Mouse (Mus musculus) intestine, postnatal 0 days (tissue): Measurements from ENCODE around the gene Haspin. TPM values are rescaled to one million over a fixed set of nuclear protein-coding genes. Genes with fewer than 3 reads are reported as not detected.

ENCODE experiments used
- ATAC-seq: fragments of 200-750 bp; cut with Nextera tagmentation; 2 replicates; pipeline ENCODE4 v1.8.0; 2017; ENCODE audit warnings: mild to moderate bottlenecking, moderate TSS enrichment, moderate library complexity
- H3K27ac ChIP-seq: fragments of 300-500 bp; sonication (generic); 2 replicates; pipeline ENCODE4 v1.5.1; 2014; ENCODE audit warnings: mild to moderate bottlenecking, low read depth, low read length, moderate library complexity
- H3K27me3 ChIP-seq: fragments of 300-500 bp; sonication (generic); replicated peaks from 2 replicates; pipeline ENCODE4 v1.6.1; 2014; ENCODE audit warnings: low read length, mixed read lengths; ENCODE audit not compliant: control insufficient read depth, insufficient read depth
- H3K36me3 ChIP-seq: fragments of 300-500 bp; sonication (generic); 2 replicates; pipeline ENCODE4 v1.6.1; 2014; ENCODE audit warnings: mild to moderate bottlenecking, moderate library complexity; ENCODE audit not compliant: control insufficient read depth, insufficient read depth
- H3K4me1 ChIP-seq: fragments of 300-500 bp; sonication (generic); replicated peaks from 2 replicates; pipeline ENCODE4 v1.6.1; 2014; ENCODE audit warnings: antibody characterized with exemption, low read length, mixed read lengths; ENCODE audit not compliant: control insufficient read depth, insufficient read depth
- H3K4me2 ChIP-seq: fragments of 300-500 bp; sonication (generic); replicated peaks from 2 replicates; pipeline ENCODE4 v1.6.1; 2014; ENCODE audit warnings: low read depth, mild to moderate bottlenecking, moderate library complexity
- H3K4me3 ChIP-seq: fragments of 300-500 bp; sonication (generic); 2 replicates; pipeline ENCODE4 v1.5.1; 2014; ENCODE audit warnings: low read depth, low read length
- H3K9ac ChIP-seq: fragments of 300-500 bp; sonication (generic); 2 replicates; pipeline ENCODE4 v1.6.1; 2014; ENCODE audit warnings: mild to moderate bottlenecking, low read depth, low read length
- H3K9me3 ChIP-seq: fragments of 300-500 bp; sonication (generic); 2 replicates; pipeline ENCODE4 v1.6.1; 2016; ENCODE audit warnings: mixed run types; ENCODE audit not compliant: control insufficient read depth
- CTCF ChIP-seq: sonication (generic); IDR thresholded peaks from 2 replicates; pipeline ENCODE4 v1.5.1; 2016; ENCODE audit warnings: low read depth, mild to moderate bottlenecking, control low read depth, antibody characterized with exemption, moderate library complexity
- WGBS: fragments of 180-500 bp; shearing (Covaris S2); extraction: QIAGEN DNeasy Blood & Tissue Kit; methylation state at CpG from one replicate; pipeline ENCODE4 v1.1.7; 2014; 5-methylcytosine and 5-hydroxymethylcytosine counted together
- polyA plus RNA-seq: library from polyadenylated mRNA; unstranded; fragments of >200 nt; fragmentation: Nextera tagmentation; extraction: Ambion mirVana; gene quantifications from 2 replicates; pipeline ENCODE4 v1.2.1, GENCODE M21; 2015

The Haspin gene
- polyA plus RNA-seq, 1 experiment from 2014 or later: 5.7 TPM

- Histone ChIP-seq H3K27ac (no peak overlapping the region), H3K9me3 (no peaks in the 10 kb centered on the region), H3K9ac (no peak overlapping the region), H3K4me3 (no peak overlapping the region), H3K27me3 (no peaks in the 10 kb centered on the region), H3K4me1 (no peaks in the 10 kb centered on the region), H3K4me2 (no peak overlapping the region), H3K36me3 (no peaks in the 10 kb centered on the region)
- 76% methylated on average over 8 of the region's 8 CpGs for WGBS
- ATAC-seq: no peak
- TF ChIP-seq CTCF: no peak
Measured at GRCm38 (mm10) chr11:73168071-73168470, 30.0 kb upstream of the Haspin start.

GRCm38 (mm10) chr11:73162284-73162683, 24.2 kb upstream of the Haspin start:
- WGBS: 64% methylated on average over 5 of the region's 5 CpGs
- peaks cover 8% of the 10 kb centered on the region; the same call in 1 of the 2 replicates for H3K27me3 ChIP-seq
- no peaks in the 10 kb centered on the region for H3K4me1 ChIP-seq
- no peaks in the 10 kb centered on the region for H3K36me3 ChIP-seq
- no peak overlapping the region for H3K27ac ChIP-seq
- H3K4me3 ChIP-seq: no peak overlapping the region
- no peak overlapping the region for H3K9ac ChIP-seq
- no peak for TF ChIP-seq CTCF
- ATAC-seq: no peak
- H3K9me3 ChIP-seq: no peaks in the 10 kb centered on the region
- no peak overlapping the region for H3K4me2 ChIP-seq

GRCm38 (mm10) chr11:73161616-73162015, 23.5 kb upstream of the Haspin start:
- no peak overlapping the region for H3K4me3 ChIP-seq
- no peak for TF ChIP-seq CTCF
- H3K27me3 ChIP-seq: peaks cover 8% of the 10 kb centered on the region; the same call in 1 of the 2 replicates
- H3K4me2 ChIP-seq: no peak overlapping the region
- no peaks in the 10 kb centered on the region for H3K4me1 ChIP-seq
- no peak overlapping the region for H3K9ac ChIP-seq
- no peaks in the 10 kb centered on the region for H3K9me3 ChIP-seq
- WGBS: 88% methylated on average over 4 of the region's 4 CpGs
- no peaks in the 10 kb centered on the region for H3K36me3 ChIP-seq
- ATAC-seq: no peak
- H3K27ac ChIP-seq: no peak overlapping the region

- Histone ChIP-seq H3K27ac (no peak overlapping the region), H3K4me1 (no peaks in the 10 kb centered on the region), H3K9me3 (no peaks in the 10 kb centered on the region), H3K9ac (peak overlapping the region; percentile 27; the same call in 1 of the 2 replicates), H3K4me3 (peak overlapping the region; percentile 40), H3K4me2 (peak overlapping the region; percentile 74), H3K27me3 (peaks cover 8% of the 10 kb centered on the region; the same call in 1 of the 2 replicates), H3K36me3 (no peaks in the 10 kb centered on the region)
- TF ChIP-seq CTCF: no peak
- 35% methylated on average over 6 of the region's 6 CpGs for WGBS
- no peak for ATAC-seq
Measured at GRCm38 (mm10) chr11:73160811-73161200, 22.7 kb upstream of the Haspin start.

GRCm38 (mm10) chr11:73159957-73160810, 22.1 kb upstream of the Haspin start, which contains the start of gene P2rx5:
Gene P2rx5 (plus strand): TSS chr11:73160421.
- ATAC-seq: peak; percentile 49; the same call in 1 of the 2 replicates
- no peak within 1 kb of the TSS for H3K27ac ChIP-seq
- no peaks in the 10 kb centered on the region for H3K36me3 ChIP-seq
- H3K9ac ChIP-seq: peak within 1 kb of the TSS; percentile 27
- peaks cover 8% of the 10 kb centered on the region; the same call in 1 of the 2 replicates for H3K27me3 ChIP-seq
- 0 out of 2 replicates have a peak, but pooled peaks have one; percentile 1 for TF ChIP-seq CTCF
- WGBS: 3% methylated on average over 47 of the region's 49 CpGs
- H3K4me3 ChIP-seq: peak within 1 kb of the TSS; percentile 40
- no peaks in the 10 kb centered on the region for H3K4me1 ChIP-seq
- H3K4me2 ChIP-seq: peak within 1 kb of the TSS; percentile 74
- H3K9me3 ChIP-seq: no peaks in the 10 kb centered on the region

GRCm38 (mm10) chr11:73155071-73155470, 17.0 kb upstream of the Haspin start:
- ATAC-seq: no peak
- Histone ChIP-seq H3K4me1 (no peaks in the 10 kb centered on the region), H3K9me3 (no peaks in the 10 kb centered on the region), H3K27me3 (peaks cover 8% of the 10 kb centered on the region; the same call in 1 of the 2 replicates), H3K4me3 (no peak overlapping the region), H3K9ac (no peak overlapping the region), H3K4me2 (no peak overlapping the region), H3K36me3 (no peaks in the 10 kb centered on the region), H3K27ac (no peak overlapping the region)
- 74% methylated on average over 6 of the region's 6 CpGs for WGBS
- TF ChIP-seq CTCF: no peak
